Mouse (Mus musculus) lung, postnatal 0 days (tissue): ENCODE data around the gene Chchd6.

Experiments
- CTCF ChIP-seq: IDR thresholded peaks from 2 replicates; pipeline ENCODE4 v1.5.1; 2016; ENCODE audit warnings: antibody characterized with exemption, mild to moderate bottlenecking
- EP300 ChIP-seq: IDR thresholded peaks from 2 replicates; pipeline ENCODE4 v1.6.1; 2016; ENCODE audit warnings: antibody characterized with exemption, mild to moderate bottlenecking, control low read depth

DNA sequence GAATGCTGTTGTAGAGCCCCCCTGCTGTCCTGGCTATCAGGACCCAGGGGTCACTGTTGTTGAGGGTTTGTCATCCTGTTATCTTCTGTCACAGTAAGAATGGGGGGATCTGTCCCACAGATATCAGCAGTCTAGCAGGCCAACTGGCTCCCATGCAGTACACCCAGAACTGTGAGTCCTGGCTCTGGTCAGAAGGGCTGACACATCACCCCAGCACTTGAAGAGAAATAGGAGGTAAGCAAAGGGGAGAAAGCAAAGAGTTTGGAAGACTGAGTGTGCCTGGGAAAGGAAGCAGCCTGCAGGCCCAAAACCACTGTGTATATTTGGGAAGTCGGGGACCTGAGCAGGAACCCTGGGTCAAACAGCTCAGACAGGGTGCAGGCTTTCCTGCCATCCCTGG lies 39.5 kb downstream of the Chchd6 start:
- no peak for TF ChIP-seq CTCF
- no peak for TF ChIP-seq EP300
